Mouse (Mus musculus) bone marrow, adult 2 months (tissue): ENCODE results near the gene 1700037H04Rik. TPM values are rescaled to one million over a fixed set of nuclear protein-coding genes. Genes with fewer than 3 reads are reported as not detected.
"Not testable (repeated sequence)": the region's sequence is repeated elsewhere in the genome, so short reads cannot be mapped to it uniquely, and the experiment has no call there.

Experiments used
- H3K27ac ChIP-seq: fragments of 200-500 bp; 2 replicates; pipeline ENCODE4 v1.5.1; 2012; ENCODE audit warnings: low read depth, mild to moderate bottlenecking, control low read depth, inconsistent platforms, low read length; ENCODE audit not compliant: control insufficient read depth, poor library complexity, insufficient read depth
- H3K4me1 ChIP-seq: fragments of 200-500 bp; 2 replicates; pipeline ENCODE4 v1.6.1; 2011; ENCODE audit warnings: low read length; ENCODE audit not compliant: control insufficient read depth, insufficient read depth
- H3K4me3 ChIP-seq: fragments of 200-500 bp; replicated peaks from 2 replicates; pipeline ENCODE3; 2011; ENCODE audit warnings: mild to moderate bottlenecking, low read depth, low read length, control low read depth; ENCODE audit not compliant: control insufficient read depth
- CTCF ChIP-seq: fragments of 200-500 bp; IDR thresholded peaks from 2 replicates; pipeline ENCODE4 v1.5.1; 2011; ENCODE audit warnings: low read length, control low read depth; ENCODE audit not compliant: control insufficient read depth, insufficient read depth
- POLR2A ChIP-seq: fragments of 200-500 bp; IDR thresholded peaks from 2 replicates; pipeline ENCODE4 v1.6.1; 2011; ENCODE audit warnings: low read depth, mild to moderate bottlenecking, control low read depth, low read length, borderline replicate concordance; ENCODE audit not compliant: control insufficient read depth
- WGBS: fragments of 180-500 bp; shearing (Covaris S2); methylation state at CpG from one replicate; pipeline ENCODE4 v1.1.7; 2018; 5-methylcytosine and 5-hydroxymethylcytosine counted together
- polyA plus RNA-seq: library from polyadenylated mRNA; stranded (reverse); fragments of >200 nt; gene quantifications from 2 replicates; pipeline ENCODE4 v1.2.4, GENCODE M21; 2011; ENCODE audit warnings: low replicate concordance; ENCODE audit not compliant: missing spikeins, insufficient read depth, insufficient read length

Gene 1700037H04Rik
- polyA plus RNA-seq, 1 experiment, result 46.9 TPM

GRCm38 (mm10) chr2:131125157-131125963 is 34.5 kb downstream of the 1700037H04Rik start:
- TF ChIP-seq POLR2A, result no peak
- no peak for TF ChIP-seq CTCF
- H3K4me1 ChIP-seq, result 0 out of 2 replicates have a peak, but pooled peaks cover 2% of the 10 kb centered on the region

GRCm38 (mm10) chr2:131124166-131124565 is 35.7 kb downstream of the 1700037H04Rik start:
- 12% methylated on average over 3 of the region's 3 CpGs for WGBS
- TF ChIP-seq POLR2A (no peak), CTCF (no peak)
- H3K4me1 ChIP-seq, result 0 out of 2 replicates have a peak, but pooled peaks cover 1% of the 10 kb centered on the region
- no peak overlapping the region for H3K27ac ChIP-seq
- no peak overlapping the region for H3K4me3 ChIP-seq

More at GRCm38 (mm10) chr2:131125157-131125963, 34.5 kb downstream of the 1700037H04Rik start:
- 83% methylated on average over 9 of the region's 9 CpGs for WGBS
- Histone ChIP-seq H3K27ac (no peak overlapping the region), H3K4me3 (no peak overlapping the region)

- no peak for TF ChIP-seq POLR2A
- no peak for TF ChIP-seq CTCF
- Histone ChIP-seq H3K4me1 (no peaks in the 10 kb centered on the region), H3K27ac (no peak overlapping the region), H3K4me3 (no peak overlapping the region)
- WGBS, result 84% methylated on average over 2 of the region's 2 CpGs
Observed at GRCm38 (mm10) chr2:131118968-131119574, 40.8 kb downstream of the 1700037H04Rik start.

- H3K27ac ChIP-seq, result no peak overlapping the region
- no peaks in the 10 kb centered on the region for H3K4me1 ChIP-seq
- TF ChIP-seq POLR2A, result no peak
- no peak for TF ChIP-seq CTCF
- H3K4me3 ChIP-seq, result no peak overlapping the region
- 62% methylated on average over 5 of the region's 5 CpGs for WGBS
Observed at GRCm38 (mm10) chr2:131105989-131106388, 53.9 kb downstream of the 1700037H04Rik start.

- H3K4me3 ChIP-seq, H3K4me1 ChIP-seq, H3K27ac ChIP-seq: not testable (repeated sequence)
- 80% methylated on average over 4 of the region's 4 CpGs for WGBS
Observed at GRCm38 (mm10) chr2:131105061-131105460, 54.8 kb downstream of the 1700037H04Rik start.

- no peak overlapping the region for H3K4me3 ChIP-seq
- no peaks in the 10 kb centered on the region for H3K4me1 ChIP-seq
- no peak for TF ChIP-seq CTCF
- no peak overlapping the region for H3K27ac ChIP-seq
- WGBS, result 89% methylated on average over 4 of the region's 4 CpGs
Observed at GRCm38 (mm10) chr2:131104021-131104420, 55.9 kb downstream of the 1700037H04Rik start.

GRCm38 (mm10) chr2:131101530-131101929 is 58.4 kb downstream of the 1700037H04Rik start:
- Histone ChIP-seq H3K4me3 (no peak overlapping the region), H3K27ac (no peak overlapping the region), H3K4me1 (peaks cover 2% of the 10 kb centered on the region; the same call in 1 of the 2 replicates)
- 50% methylated on average over 3 of the region's 3 CpGs for WGBS
- no peak for TF ChIP-seq POLR2A
- TF ChIP-seq CTCF, result no peak

GRCm38 (mm10) chr2:131097087-131097486 is 62.8 kb downstream of the 1700037H04Rik start:
- Histone ChIP-seq H3K27ac (no peak overlapping the region), H3K4me1 (peaks cover 2% of the 10 kb centered on the region; the same call in 1 of the 2 replicates), H3K4me3 (no peak overlapping the region)
- TF ChIP-seq POLR2A, result no peak
- TF ChIP-seq CTCF, result no peak
- WGBS, result 61% methylated on average over 4 of the region's 4 CpGs

Other genes starting within 250 kb of the 1700037H04Rik start
- gene Gfra4, start 117.0 kb downstream of the 1700037H04Rik start, polyA plus RNA-seq, result 2.7 and 5.5 TPM in 2 replicates
- 34.9 and 47.9 TPM in 2 replicates for gene Adam33, start 96.3 kb downstream of the 1700037H04Rik start, polyA plus RNA-seq
- 3.3 and 6.2 TPM in 2 replicates for gene Siglec1, start 73.3 kb downstream of the 1700037H04Rik start, polyA plus RNA-seq
- 2.6 and 4.4 TPM in 2 replicates for gene Hspa12b, start 32.8 kb downstream of the 1700037H04Rik start, polyA plus RNA-seq
- gene Gm11037, start 26.6 kb downstream of the 1700037H04Rik start, polyA plus RNA-seq, result not detected in 2 replicates
- 22.6 and 28.5 TPM in 2 replicates for gene Cenpb, start 20.0 kb upstream of the 1700037H04Rik start, polyA plus RNA-seq
- gene Cdc25b, start 26.9 kb upstream of the 1700037H04Rik start, polyA plus RNA-seq, result 179 and 183 TPM in 2 replicates
- gene Spef1, start 27.2 kb upstream of the 1700037H04Rik start, polyA plus RNA-seq, result 9.8 and 12.5 TPM in 2 replicates
- 12.1 and 14.5 TPM in 2 replicates for gene Ap5s1, start 47.0 kb upstream of the 1700037H04Rik start, polyA plus RNA-seq
- gene Mavs, start 74.0 kb upstream of the 1700037H04Rik start, polyA plus RNA-seq, result 8.4 and 13.7 TPM in 2 replicates
- gene Pank2, start 102.4 kb upstream of the 1700037H04Rik start, polyA plus RNA-seq, result 31.4 and 44.4 TPM in 2 replicates
- 0.56 and 2.0 TPM in 2 replicates for gene Rnf24, start 192.8 kb upstream of the 1700037H04Rik start, polyA plus RNA-seq